Mouse (Mus musculus) neutrophil, adult 59 days (primary cell): ENCODE measurements around the gene Klkb1. TPM values are rescaled to one million over a fixed set of nuclear protein-coding genes. Genes with fewer than 3 reads are reported as not detected.

Source experiments
- total RNA-seq, 2 experiments: library from RNA; stranded (reverse); gene quantifications; 1 replicate in 1 of 2; 2 replicates in 1 of 2; pipeline ENCODE4 v1.2.4; 2023

Klkb1 gene
- total RNA-seq, result not detected

DNA sequence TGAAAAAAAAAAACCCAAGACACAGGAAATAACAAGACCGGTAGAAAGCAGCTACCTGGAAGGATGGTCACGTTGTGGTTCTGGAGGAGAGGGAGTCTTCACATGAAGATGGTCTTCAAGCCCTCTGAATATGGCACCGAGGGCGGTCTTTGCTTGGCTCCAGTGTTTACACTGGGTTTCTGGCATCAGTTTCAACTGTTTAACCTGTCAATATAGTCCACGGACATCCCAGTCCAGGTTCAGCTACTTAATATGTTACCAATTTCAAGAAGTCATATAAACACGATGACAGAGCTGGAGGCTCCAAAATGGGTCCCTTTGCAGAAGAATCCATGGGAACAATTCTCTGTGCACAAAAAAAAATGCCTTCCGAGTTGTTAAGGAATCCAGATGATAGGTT is at the start of gene Klkb1:
Klkb1 (minus strand) TSS at position 173 of the 400 bp plus-strand sequence.

GRCm38 (mm10) chr8:45332685-45333409 is 38.2 kb upstream of the Klkb1 start, which contains the start of gene Cyp4v3:
Cyp4v3 (minus strand) TSS chr8:45333216.

GRCm38 (mm10) chr8:45308366-45308765 is 13.7 kb upstream of the Klkb1 start, which contains the start of gene Gm45753:
Gm45753 (minus strand) TSS chr8:45308466.

DNA sequence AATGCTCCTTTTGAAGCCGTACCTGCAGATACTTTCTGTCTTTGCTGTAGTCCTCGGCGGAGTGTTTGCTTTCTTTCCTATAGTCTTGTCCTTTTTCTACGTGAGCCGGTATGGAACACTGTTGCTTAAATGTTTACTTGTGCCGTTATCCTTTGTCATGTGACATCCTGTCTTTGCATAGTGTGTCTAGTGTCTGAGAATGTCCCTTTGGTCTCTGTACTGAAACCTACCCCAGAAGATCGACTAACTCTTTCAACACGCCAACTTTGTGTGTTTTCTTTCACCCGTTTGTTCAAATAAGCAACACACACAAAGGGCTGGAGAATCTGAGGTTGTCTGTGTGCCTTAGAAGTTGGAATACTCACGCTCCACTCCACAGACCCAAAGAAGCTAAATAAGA is 32.7 kb downstream of the Klkb1 start, which contains the start of gene F11:
F11 (minus strand) TSS at position 112 of the 400 bp plus-strand sequence.

Other genes with a start within 250 kb of the Klkb1 start
- not detected for gene Mtnr1a, start 225.7 kb downstream of the Klkb1 start, total RNA-seq
- gene F11, start 32.8 kb downstream of the Klkb1 start, total RNA-seq, result not detected
- not detected for gene Gm45753, start 13.6 kb upstream of the Klkb1 start, total RNA-seq
- gene Cyp4v3, start 38.4 kb upstream of the Klkb1 start, total RNA-seq, result 1 to 10 TPM; 3.7 to 4.6 TPM
- under 1 TPM; 0.24 to 0.29 TPM for gene Fam149a, start 87.4 kb upstream of the Klkb1 start, total RNA-seq
- gene Tlr3, start 116.2 kb upstream of the Klkb1 start, total RNA-seq, result 1 to 10 TPM in 1 of 2 experiments, under 1 TPM in 1; 0.37 to 1.0 TPM
- gene Sorbs2, start 212.9 kb upstream of the Klkb1 start, total RNA-seq, result under 1 TPM; 0.15 to 0.20 TPM